Mouse (Mus musculus) forebrain, embryonic 12.5 days (tissue): ENCODE results near the gene Gm10488. TPM values are rescaled to one million over a fixed set of nuclear protein-coding genes. Genes with fewer than 3 reads are reported as not detected.
"Not testable (repeated sequence)": the region's sequence is repeated elsewhere in the genome, so short reads cannot be mapped to it uniquely, and the experiment has no call there.

Experiments used
- ATAC-seq: fragments of 200-750 bp; cut with Nextera tagmentation; 2 replicates; pipeline ENCODE4 v1.8.0; 2017; ENCODE audit warnings: moderate TSS enrichment; ENCODE audit not compliant: low FRiP score
- H3K27ac ChIP-seq: fragments of 300-500 bp; sonication (generic); 2 replicates; pipeline ENCODE4 v1.5.1; 2016; ENCODE audit warnings: mild to moderate bottlenecking
- H3K27me3 ChIP-seq: fragments of 300-500 bp; sonication (generic); 2 replicates; pipeline ENCODE4 v1.6.1; 2016; ENCODE audit warnings: mild to moderate bottlenecking
- H3K36me3 ChIP-seq: fragments of 300-500 bp; sonication (generic); replicated peaks from 2 replicates; pipeline ENCODE4 v1.6.1; 2016; ENCODE audit warnings: mild to moderate bottlenecking
- H3K4me1 ChIP-seq: fragments of 300-500 bp; sonication (generic); 2 replicates; pipeline ENCODE4 v1.6.1; 2016
- H3K4me2 ChIP-seq: fragments of 300-500 bp; sonication (generic); 2 replicates; pipeline ENCODE4 v1.6.1; 2016; ENCODE audit warnings: mild to moderate bottlenecking, moderate library complexity
- H3K4me3 ChIP-seq: fragments of 300-500 bp; sonication (generic); replicated peaks from 2 replicates; pipeline ENCODE4 v1.5.1; 2016; ENCODE audit warnings: mild to moderate bottlenecking
- H3K9ac ChIP-seq: fragments of 300-500 bp; sonication (generic); 2 replicates; pipeline ENCODE4 v1.6.1; 2016; ENCODE audit warnings: mild to moderate bottlenecking
- H3K9me3 ChIP-seq: fragments of 300-500 bp; sonication (generic); 2 replicates; pipeline ENCODE4 v1.6.1; 2016
- WGBS: fragments of 180-500 bp; shearing (Covaris S2); methylation state at CpG from one replicate; pipeline ENCODE4 v1.1.7; 2016; 5-methylcytosine and 5-hydroxymethylcytosine counted together
- microRNA-seq: library from miRNA; unstranded; fragments of <30 nt; microRNA quantifications from one replicate; pipeline ENCODE4, GENCODE M21; 2017
- polyA plus RNA-seq: library from polyadenylated mRNA; unstranded; fragments of >200 nt; fragmentation: Nextera tagmentation; extraction: Ambion mirVana; gene quantifications from 2 replicates; pipeline ENCODE4 v1.2.1, GENCODE M21; 2016

Gene Gm10488
- polyA plus RNA-seq, result not detected in 2 replicates

GRCm38 (mm10) chrX:29976014-29976413 lies at the start of gene Gm10488:
TSS of gene Gm10488 (plus strand) at chrX:29976314.
- H3K4me2 ChIP-seq, H3K4me1 ChIP-seq, H3K9ac ChIP-seq, H3K27me3 ChIP-seq, H3K27ac ChIP-seq, H3K4me3 ChIP-seq, ATAC-seq, H3K9me3 ChIP-seq, H3K36me3 ChIP-seq: not testable (repeated sequence)
- WGBS, result no CpG with 5 or more reads among the region's 6 CpGs

Small RNA genes within 50 kb of the gene (microRNA-seq; reads per million reads assigned to microRNA genes)
- not detected for gene Gm44298
